Mouse (Mus musculus) brain, embryonic 14.5 days (tissue): Measurements from ENCODE around the gene Pik3r5.

Source experiments
- CTCF ChIP-seq: fragments of 200-500 bp; IDR thresholded peaks from 2 replicates; pipeline ENCODE4 v1.5.1; 2012; ENCODE audit warnings: inconsistent platforms, mild to moderate bottlenecking, moderate library complexity, borderline replicate concordance; ENCODE audit not compliant: insufficient read depth, insufficient read length; ENCODE audit errors: extremely low read depth
- POLR2A ChIP-seq: fragments of 200-500 bp; IDR thresholded peaks from 2 replicates; pipeline ENCODE4 v1.6.1; 2012; ENCODE audit warnings: mild to moderate bottlenecking, inconsistent platforms, borderline replicate concordance; ENCODE audit not compliant: poor library complexity, insufficient read depth, insufficient read length, severe bottlenecking; ENCODE audit errors: extremely low read depth

- no peak for TF ChIP-seq CTCF
- TF ChIP-seq POLR2A = no peak
These were observed 30.5 kb upstream of the Pik3r5 start for GRCm38 (mm10) chr11:68401428-68401827.
